Mouse (Mus musculus) ES-E14 (cell line): ENCODE measurements around the gene Fbxo44. TPM values are rescaled to one million over a fixed set of nuclear protein-coding genes. Genes with fewer than 3 reads are reported as not detected.
"Not testable (repeated sequence)": the region's sequence is repeated elsewhere in the genome, so short reads cannot be mapped to it uniquely, and the experiment has no call there.

Experiments used
- DNase-seq: peaks from one replicate; pipeline ENCODE4 v3.0.0-alpha.2; 2013; ENCODE audit warnings: low read depth, low spot score
- H3K27ac ChIP-seq: 2 replicates; pipeline ENCODE4 v1.5.1; 2012; ENCODE audit warnings: low read depth, mild to moderate bottlenecking, low read length, moderate library complexity, mixed read lengths; ENCODE audit not compliant: poor library complexity, insufficient read depth, severe bottlenecking
- H3K36me3 ChIP-seq: 2 replicates; pipeline ENCODE4 v1.6.1; 2012; ENCODE audit warnings: mild to moderate bottlenecking, low read length, moderate library complexity, mixed read lengths; ENCODE audit not compliant: control insufficient read depth, poor library complexity, insufficient read depth, severe bottlenecking
- H3K4me1 ChIP-seq, 2 experiments: fragments of 150-350 bp in 1 of 2; sonication (generic) in 1 of 2; 2 replicates each; pipeline ENCODE4 v1.6.1; 2012; ENCODE audit warnings: low read length in 2 of 2, mild to moderate bottlenecking in 1 of 2, mixed read lengths in 1 of 2; ENCODE audit not compliant: control insufficient read depth in 2 of 2, insufficient read depth in 2 of 2, poor library complexity in 1 of 2
- H3K4me3 ChIP-seq, 2 experiments: fragments of 150-350 bp in 1 of 2; sonication (generic) in 1 of 2; 2 replicates each; pipeline ENCODE4 v1.5.1; 2012; ENCODE audit warnings: low read length in 2 of 2, low read depth in 1 of 2, mild to moderate bottlenecking in 1 of 2, mixed read lengths in 1 of 2; ENCODE audit not compliant: insufficient read depth in 1 of 2, poor library complexity in 1 of 2, severe bottlenecking in 1 of 2
- H3K9ac ChIP-seq: 2 replicates; pipeline ENCODE4 v1.6.1; 2012; ENCODE audit warnings: low read depth, mild to moderate bottlenecking, low read length, mixed read lengths; ENCODE audit not compliant: poor library complexity, insufficient read depth, severe bottlenecking
- H3K9me3 ChIP-seq: fragments of 150-350 bp; sonication (generic); 2 replicates; pipeline ENCODE4 v1.6.1; 2012; ENCODE audit warnings: low read depth, mild to moderate bottlenecking, low read length; ENCODE audit not compliant: control insufficient read depth, insufficient read depth
- CHD2 ChIP-seq: IDR thresholded peaks from 2 replicates; pipeline ENCODE4 v1.6.1; 2014; ENCODE audit warnings: mild to moderate bottlenecking, low read depth, low read length, inconsistent platforms
- HCFC1 ChIP-seq: IDR thresholded peaks from 2 replicates; pipeline ENCODE4 v1.6.1; 2012; ENCODE audit warnings: low read length, inconsistent platforms, borderline replicate concordance; ENCODE audit not compliant: insufficient read depth
- MAFK ChIP-seq: IDR thresholded peaks from 2 replicates; pipeline ENCODE4 v1.6.1; 2014; ENCODE audit warnings: mild to moderate bottlenecking, low read depth, low read length, inconsistent platforms; ENCODE audit not compliant: insufficient read depth
- ZC3H11A ChIP-seq: IDR thresholded peaks from 2 replicates; pipeline ENCODE4 v1.6.1; 2012; ENCODE audit warnings: low read depth, mild to moderate bottlenecking, inconsistent platforms, low read length, borderline replicate concordance
- ZNF384 ChIP-seq: IDR thresholded peaks from 2 replicates; pipeline ENCODE4 v1.6.1; 2012; ENCODE audit warnings: low read depth, low read length, inconsistent platforms
- in situ Hi-C, 2 experiments: fragments of 600-800 bp; cut with MboI; formaldehyde crosslinking; loops; one replicate each; pipeline ENCODE4 v1.15.1; 2025; ENCODE audit warnings: low sequenced_read_pairs in 2 of 2, inconsistent platforms in 1 of 2; ENCODE audit not compliant: unreplicated experiment in 2 of 2
- total RNA-seq: library from RNA; depleted of rRNA; stranded (reverse); fragments of 300-350 nt; gene quantifications from 2 replicates; pipeline ENCODE4 v1.2.3, GENCODE M21; 2012

Gene Fbxo44
- total RNA-seq, 1 experiment: 5.1 TPM

- peaks cover 0 to 3% of the 10 kb centered on the region in 2 experiments; a peak in 1 of 4 replicates for H3K4me1 ChIP-seq
- no peak overlapping the region for H3K27ac ChIP-seq
- no peak overlapping the region for H3K9ac ChIP-seq
- no peaks in the 10 kb centered on the region for H3K9me3 ChIP-seq
- DNase-seq: no peak
- TF ChIP-seq MAFK (no peak), HCFC1 (no peak), CHD2 (no peak), ZC3H11A (no peak), ZNF384 (no peak)
- in situ Hi-C loops: no loop called here
- no peak overlapping the region; a peak in 1 of 4 replicates for H3K4me3 ChIP-seq
- no peaks in the 10 kb centered on the region for H3K36me3 ChIP-seq
These were observed 24.3 kb upstream of the Fbxo44 start for GRCm38 (mm10) chr4:148184564-148184963.

DNA sequence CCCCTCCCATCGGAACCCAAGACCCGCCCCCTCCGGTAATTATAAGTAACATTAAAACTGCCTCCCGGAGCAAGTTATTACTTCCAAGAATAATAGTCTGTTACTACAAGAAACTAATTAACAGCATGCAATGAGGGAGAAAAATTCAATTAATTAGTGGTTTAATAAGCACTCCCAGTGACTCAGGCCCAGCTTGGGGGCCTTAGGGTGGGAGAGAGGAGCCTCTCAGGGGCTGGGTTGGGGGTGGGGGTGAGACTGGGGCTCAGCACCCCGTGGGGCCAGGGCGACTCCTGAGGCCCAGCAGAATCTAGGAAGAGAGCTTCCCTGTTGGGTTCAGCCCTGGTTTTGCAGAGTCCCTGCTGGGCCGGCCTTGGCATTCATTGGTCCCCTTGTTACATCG is 22.1 kb upstream of the Fbxo44 start:
- DNase-seq: no peak
- H3K4me3 ChIP-seq: no peak overlapping the region
- peaks cover 0 to 3% of the 10 kb centered on the region in 2 experiments; a peak in 1 of 4 replicates for H3K4me1 ChIP-seq
- in situ Hi-C loops: no loop called here
- no peaks in the 10 kb centered on the region for H3K9me3 ChIP-seq
- no peak overlapping the region for H3K27ac ChIP-seq
- H3K9ac ChIP-seq: no peak overlapping the region
- TF ChIP-seq MAFK (no peak), HCFC1 (no peak), CHD2 (no peak), ZNF384 (no peak), ZC3H11A (no peak)
- no peaks in the 10 kb centered on the region for H3K36me3 ChIP-seq

DNA sequence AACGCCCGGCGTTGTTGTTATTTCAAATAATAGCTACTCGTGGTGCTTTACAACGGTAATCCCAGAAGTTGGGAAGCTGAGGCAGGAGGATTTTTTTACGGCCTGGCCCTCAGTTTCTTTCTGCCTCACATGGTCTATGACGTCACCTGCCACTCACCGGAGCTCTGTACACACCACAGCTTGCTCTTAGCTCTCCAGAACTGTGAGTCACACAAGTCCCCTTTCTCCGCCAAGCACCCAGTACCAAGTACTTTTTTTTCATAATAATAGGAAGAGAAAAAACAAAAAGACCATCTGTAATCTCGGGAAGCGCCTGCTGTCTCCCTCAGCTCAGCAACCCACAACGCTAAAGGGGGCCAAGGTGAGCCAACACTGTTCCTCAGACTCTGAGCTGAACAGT is 21.2 kb upstream of the Fbxo44 start:
- no peaks in the 10 kb centered on the region for H3K36me3 ChIP-seq
- H3K27ac ChIP-seq: no peak overlapping the region
- H3K4me1 ChIP-seq: peaks cover 0 to 3% of the 10 kb centered on the region in 2 experiments; a peak in 1 of 4 replicates
- H3K9me3 ChIP-seq: no peaks in the 10 kb centered on the region
- H3K4me3 ChIP-seq: no peak overlapping the region
- TF ChIP-seq CHD2: no peak
- TF ChIP-seq HCFC1: no peak
- no peak for TF ChIP-seq MAFK
- no peak for TF ChIP-seq ZNF384
- no peak for TF ChIP-seq ZC3H11A
- H3K9ac ChIP-seq: no peak overlapping the region
- in situ Hi-C loops: no loop called here
- no peak for DNase-seq

GRCm38 (mm10) chr4:148177716-148178115 is 17.4 kb upstream of the Fbxo44 start:
- H3K9me3 ChIP-seq: no peaks in the 10 kb centered on the region
- in situ Hi-C loops: loop anchor here in 1 of 2 experiments (10.0 kb wide), 2 partner anchors 207 to 427 kb away; partner anchors contain the start of gene Masp2
- DNase-seq: no peak
- H3K4me3 ChIP-seq: no peak overlapping the region
- H3K27ac ChIP-seq: no peak overlapping the region
- H3K4me1 ChIP-seq: no peaks in the 10 kb centered on the region
- H3K36me3 ChIP-seq: no peaks in the 10 kb centered on the region
- TF ChIP-seq ZNF384 (no peak), HCFC1 (no peak), CHD2 (no peak), MAFK (no peak), ZC3H11A (no peak)
- no peak overlapping the region for H3K9ac ChIP-seq

GRCm38 (mm10) chr4:148176603-148177002 is 16.3 kb upstream of the Fbxo44 start:
- H3K9me3 ChIP-seq, H3K4me3 ChIP-seq, DNase-seq, H3K27ac ChIP-seq, H3K4me1 ChIP-seq, H3K9ac ChIP-seq, H3K36me3 ChIP-seq: not testable (repeated sequence)
- in situ Hi-C loops: loop anchor here in 1 of 2 experiments (10.0 kb wide), 2 partner anchors 208 to 428 kb away; partner anchors contain the start of gene Masp2
